Mouse (Mus musculus): ENCODE results near the gene Ankub1. TPM values are rescaled to one million over a fixed set of nuclear protein-coding genes. Genes with fewer than 3 reads are reported as not detected.

Ankub1 gene
- polyA plus RNA-seq, 1 experiment = not detected

DNA sequence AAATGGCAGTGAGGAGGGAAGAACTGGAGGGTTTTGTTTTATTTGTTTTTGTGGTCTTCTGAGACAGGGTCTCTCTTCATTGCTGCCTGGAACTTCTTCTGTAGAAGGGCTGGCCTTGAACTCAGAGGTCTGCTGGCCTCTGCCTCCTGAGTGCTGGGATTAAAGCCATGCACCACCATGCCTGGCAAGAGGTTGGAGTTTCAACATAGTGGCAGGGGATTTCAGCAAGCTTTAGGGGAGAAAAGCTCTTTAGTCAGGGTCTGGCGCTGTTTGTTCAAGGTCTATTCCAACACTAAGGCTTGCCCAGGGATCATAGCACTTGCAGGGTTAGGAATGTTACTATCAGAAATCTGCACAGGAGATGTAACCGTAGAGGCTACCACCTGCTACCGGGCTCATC is 39.0 kb downstream of the Ankub1 start:
- Histone ChIP-seq H3K4me1 (ENCODE audit: control insufficient read depth, insufficient read depth, low read length) (no peaks in the 10 kb centered on the region), H3K36me3 (ENCODE audit: control insufficient read depth, insufficient read depth, low read length, poor library complexity, severe bottlenecking) (no peaks in the 10 kb centered on the region), H3K27me3 (ENCODE audit: control insufficient read depth, insufficient read depth, low read length, poor library complexity, severe bottlenecking) (no peaks in the 10 kb centered on the region), H3K9me3 (replicated peaks; ENCODE audit: control insufficient read depth, insufficient read depth, low read length, poor library complexity, severe bottlenecking) (no peaks in the 10 kb centered on the region), H3K4me3 (ENCODE audit: low read depth, low read length) (no peak overlapping the region), H3K27ac (ENCODE audit: insufficient read depth, low read length) (no peak overlapping the region), H3K9ac (ENCODE audit: low read depth, poor library complexity, severe bottlenecking) (no peak overlapping the region)
- TF ChIP-seq EP300 (IDR thresholded peaks at IDR 0.05; ENCODE audit: insufficient read depth, low read depth, low read length) (no peak), CTCF (IDR thresholded peaks at IDR 0.05; ENCODE audit: low read depth, low read length) (no peak), POLR2A (IDR thresholded peaks at IDR 0.05; ENCODE audit: insufficient read depth, low read length) (no peak)

DNA sequence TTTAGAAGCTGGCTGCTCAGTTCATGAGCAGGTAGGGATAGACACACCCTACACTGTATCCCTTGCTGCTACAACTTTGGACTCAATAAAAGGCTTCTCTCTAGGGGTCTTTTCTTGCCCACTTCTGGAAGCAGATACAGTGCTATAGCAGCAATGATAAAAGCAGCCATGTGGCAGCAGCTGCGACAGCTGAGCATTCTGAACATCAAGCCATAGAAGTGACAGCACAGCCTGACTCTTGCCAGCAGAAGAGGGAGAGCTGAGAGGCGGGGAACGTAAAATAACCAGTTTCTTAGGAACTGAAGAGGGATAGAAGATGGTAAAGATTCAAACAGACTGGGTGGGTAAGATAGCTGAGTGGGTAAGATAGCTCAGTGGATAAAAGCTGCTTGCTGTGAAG is 40.1 kb downstream of the Ankub1 start:
- Histone ChIP-seq H3K27me3 (ENCODE audit: control insufficient read depth, insufficient read depth, low read length, poor library complexity, severe bottlenecking) (no peaks in the 10 kb centered on the region), H3K4me3 (ENCODE audit: low read depth, low read length) (no peak overlapping the region), H3K9ac (ENCODE audit: low read depth, poor library complexity, severe bottlenecking) (no peak overlapping the region), H3K27ac (ENCODE audit: insufficient read depth, low read length) (no peak overlapping the region), H3K9me3 (replicated peaks; ENCODE audit: control insufficient read depth, insufficient read depth, low read length, poor library complexity, severe bottlenecking) (no peaks in the 10 kb centered on the region), H3K4me1 (ENCODE audit: control insufficient read depth, insufficient read depth, low read length) (no peaks in the 10 kb centered on the region), H3K36me3 (ENCODE audit: control insufficient read depth, insufficient read depth, low read length, poor library complexity, severe bottlenecking) (no peaks in the 10 kb centered on the region)
- TF ChIP-seq CTCF (IDR thresholded peaks at IDR 0.05; ENCODE audit: low read depth, low read length) (no peak), EP300 (IDR thresholded peaks at IDR 0.05; ENCODE audit: insufficient read depth, low read depth, low read length) (no peak), POLR2A (IDR thresholded peaks at IDR 0.05; ENCODE audit: insufficient read depth, low read length) (no peak)

DNA sequence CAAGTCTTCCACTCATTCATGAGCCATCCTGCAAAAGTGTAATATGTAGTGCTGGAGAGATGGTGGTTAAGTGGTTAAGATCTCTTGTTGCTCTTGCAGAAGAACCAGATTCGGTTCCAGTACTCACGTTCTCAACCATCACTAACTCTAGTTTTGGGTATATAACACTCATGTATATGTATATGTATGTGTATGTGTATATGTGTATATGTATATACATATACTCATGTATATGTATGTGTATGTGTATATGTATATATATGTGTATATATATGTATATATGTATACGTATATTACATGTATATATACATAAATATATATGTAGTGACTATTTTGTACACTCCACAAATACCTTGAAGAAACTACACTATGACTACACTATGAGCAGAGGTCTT is 40.7 kb downstream of the Ankub1 start:
- H3K4me1 ChIP-seq (ENCODE audit: control insufficient read depth, insufficient read depth, low read length) = no peaks in the 10 kb centered on the region
- no peak overlapping the region for H3K27ac ChIP-seq (ENCODE audit: insufficient read depth, low read length)
- H3K27me3 ChIP-seq (ENCODE audit: control insufficient read depth, insufficient read depth, low read length, poor library complexity, severe bottlenecking) = no peaks in the 10 kb centered on the region
- H3K36me3 ChIP-seq (ENCODE audit: control insufficient read depth, insufficient read depth, low read length, poor library complexity, severe bottlenecking) = 0 out of 2 replicates have a peak, but pooled peaks cover 2% of the 10 kb centered on the region
- H3K4me3 ChIP-seq (ENCODE audit: low read depth, low read length) = peak overlapping the region; percentile 100
- H3K9ac ChIP-seq (ENCODE audit: low read depth, poor library complexity, severe bottlenecking) = peak overlapping the region; percentile 94
- TF ChIP-seq EP300 (IDR thresholded peaks at IDR 0.05; ENCODE audit: insufficient read depth, low read depth, low read length) (no peak), CTCF (IDR thresholded peaks at IDR 0.05; ENCODE audit: low read depth, low read length) (no peak), POLR2A (IDR thresholded peaks at IDR 0.05; ENCODE audit: insufficient read depth, low read length) (no peak)
- H3K9me3 ChIP-seq (replicated peaks; ENCODE audit: control insufficient read depth, insufficient read depth, low read length, poor library complexity, severe bottlenecking) = no peaks in the 10 kb centered on the region

DNA sequence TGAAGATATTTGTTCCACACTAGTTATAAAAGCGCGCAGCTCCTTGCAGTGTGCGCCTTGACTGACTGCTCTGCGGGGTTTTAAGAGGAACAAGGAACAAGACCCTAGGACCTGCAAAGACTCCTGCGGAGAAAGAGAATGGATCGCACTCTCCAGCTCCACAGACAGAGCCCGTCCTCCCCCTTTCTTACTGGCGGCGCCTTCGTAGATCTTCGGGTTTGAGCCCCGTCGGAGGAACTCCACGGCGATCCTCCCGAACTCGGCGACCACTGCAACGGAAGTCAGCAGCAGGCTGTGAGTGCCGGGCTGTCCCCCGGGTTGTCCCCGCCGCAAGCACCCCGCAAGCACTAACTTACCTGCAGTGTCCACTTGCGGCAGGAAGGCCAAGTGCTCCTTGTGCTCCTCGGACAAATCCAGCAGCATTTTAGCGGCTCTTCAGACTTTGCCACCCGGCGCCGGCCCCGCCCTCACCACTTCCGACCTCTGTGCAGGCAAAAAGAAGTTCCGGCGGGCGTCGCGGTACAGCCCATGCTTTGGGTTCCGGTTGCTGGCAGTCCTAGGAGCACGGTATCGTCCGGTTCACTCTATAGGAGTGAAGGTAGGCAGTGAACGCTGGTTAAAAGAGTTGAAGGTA is 41.3 kb downstream of the Ankub1 start, which contains the start of gene Commd2:
Gene Commd2 (minus strand): TSS at position 485 of the 634 bp plus-strand sequence.
- Histone ChIP-seq H3K4me3 (ENCODE audit: low read depth, low read length) (peak within 1 kb of the TSS; percentile 100), H3K27me3 (ENCODE audit: control insufficient read depth, insufficient read depth, low read length, poor library complexity, severe bottlenecking) (no peaks in the 10 kb centered on the region), H3K27ac (ENCODE audit: insufficient read depth, low read length) (no peak within 1 kb of the TSS), H3K9me3 (replicated peaks; ENCODE audit: control insufficient read depth, insufficient read depth, low read length, poor library complexity, severe bottlenecking) (no peaks in the 10 kb centered on the region), H3K9ac (ENCODE audit: low read depth, poor library complexity, severe bottlenecking) (peak within 1 kb of the TSS; percentile 94), H3K4me1 (ENCODE audit: control insufficient read depth, insufficient read depth, low read length) (no peaks in the 10 kb centered on the region), H3K36me3 (ENCODE audit: control insufficient read depth, insufficient read depth, low read length, poor library complexity, severe bottlenecking) (peaks cover 3% of the 10 kb centered on the region; the same call in 1 of the 2 replicates)
- peak; percentile 74 for TF ChIP-seq POLR2A (IDR thresholded peaks at IDR 0.05; ENCODE audit: insufficient read depth, low read length)
- TF ChIP-seq CTCF (IDR thresholded peaks at IDR 0.05; ENCODE audit: low read depth, low read length) = no peak

DNA sequence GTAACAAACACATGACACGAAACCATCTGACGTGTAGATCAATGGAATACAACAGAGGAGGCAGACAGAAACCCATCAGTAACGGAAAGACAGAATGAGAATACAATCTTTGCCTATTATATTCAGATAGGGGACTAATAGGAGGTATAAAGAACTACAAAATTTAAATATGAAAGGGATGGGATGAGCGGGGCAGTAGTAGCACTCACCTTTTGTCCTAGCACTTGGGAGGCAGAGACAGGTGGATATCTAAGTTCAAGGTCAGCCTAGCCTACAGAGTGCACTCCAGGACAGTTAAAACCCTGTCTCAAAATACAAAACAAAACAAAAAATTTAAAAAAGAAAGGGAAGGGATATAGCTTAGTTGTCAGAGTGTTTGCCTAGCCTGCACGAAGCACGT is 49.4 kb downstream of the Ankub1 start:
- TF ChIP-seq CTCF (IDR thresholded peaks at IDR 0.05; ENCODE audit: low read depth, low read length) = no peak
- no peak for TF ChIP-seq EP300 (IDR thresholded peaks at IDR 0.05; ENCODE audit: insufficient read depth, low read depth, low read length)
- TF ChIP-seq POLR2A (IDR thresholded peaks at IDR 0.05; ENCODE audit: insufficient read depth, low read length) = no peak
- H3K9ac ChIP-seq (ENCODE audit: low read depth, poor library complexity, severe bottlenecking) = no peak overlapping the region
- no peaks in the 10 kb centered on the region for H3K27me3 ChIP-seq (ENCODE audit: control insufficient read depth, insufficient read depth, low read length, poor library complexity, severe bottlenecking)

DNA sequence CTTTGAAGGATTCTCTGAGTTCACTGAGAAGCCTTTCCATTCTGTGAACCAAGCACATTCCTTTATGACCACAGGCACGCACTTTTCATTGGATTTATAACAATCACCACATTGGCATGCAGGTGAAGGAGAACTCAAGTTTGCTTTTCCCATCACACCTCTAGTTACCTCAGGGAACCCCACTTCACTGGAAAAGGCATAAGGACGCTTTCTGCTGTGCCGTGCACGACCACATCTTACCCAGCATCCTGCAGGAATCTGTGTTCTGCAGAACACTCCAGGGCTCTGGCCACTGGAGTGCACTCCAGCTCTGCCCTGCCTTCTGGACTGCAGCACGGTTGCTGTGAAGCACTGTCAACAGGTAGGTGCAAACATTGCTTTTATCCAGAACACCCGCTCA is 55.0 kb downstream of the Ankub1 start:
- H3K4me1 ChIP-seq (ENCODE audit: control insufficient read depth, insufficient read depth, low read length) = no peaks in the 10 kb centered on the region
- no peaks in the 10 kb centered on the region for H3K9me3 ChIP-seq (replicated peaks; ENCODE audit: control insufficient read depth, insufficient read depth, low read length, poor library complexity, severe bottlenecking)
- TF ChIP-seq POLR2A (IDR thresholded peaks at IDR 0.05; ENCODE audit: insufficient read depth, low read length) (no peak), EP300 (IDR thresholded peaks at IDR 0.05; ENCODE audit: insufficient read depth, low read depth, low read length) (no peak), CTCF (IDR thresholded peaks at IDR 0.05; ENCODE audit: low read depth, low read length) (no peak)
- H3K4me3 ChIP-seq (ENCODE audit: low read depth, low read length) = no peak overlapping the region
- H3K27ac ChIP-seq (ENCODE audit: insufficient read depth, low read length) = no peak overlapping the region
- no peak overlapping the region for H3K9ac ChIP-seq (ENCODE audit: low read depth, poor library complexity, severe bottlenecking)
- no peaks in the 10 kb centered on the region for H3K27me3 ChIP-seq (ENCODE audit: control insufficient read depth, insufficient read depth, low read length, poor library complexity, severe bottlenecking)
- no peaks in the 10 kb centered on the region for H3K36me3 ChIP-seq (ENCODE audit: control insufficient read depth, insufficient read depth, low read length, poor library complexity, severe bottlenecking)

More for the DNA sequence above, 49.4 kb downstream of the Ankub1 start:
- H3K4me1 ChIP-seq (ENCODE audit: control insufficient read depth, insufficient read depth, low read length) = no peaks in the 10 kb centered on the region
- H3K27ac ChIP-seq (ENCODE audit: insufficient read depth, low read length) = no peak overlapping the region
- no peaks in the 10 kb centered on the region for H3K9me3 ChIP-seq (replicated peaks; ENCODE audit: control insufficient read depth, insufficient read depth, low read length, poor library complexity, severe bottlenecking)
- H3K4me3 ChIP-seq (ENCODE audit: low read depth, low read length) = no peak overlapping the region
- peaks cover 6% of the 10 kb centered on the region; the same call in 1 of the 2 replicates for H3K36me3 ChIP-seq (ENCODE audit: control insufficient read depth, insufficient read depth, low read length, poor library complexity, severe bottlenecking)
